Mouse (Mus musculus): ENCODE results near the gene Apba1.

Gene Apba1

DNA sequence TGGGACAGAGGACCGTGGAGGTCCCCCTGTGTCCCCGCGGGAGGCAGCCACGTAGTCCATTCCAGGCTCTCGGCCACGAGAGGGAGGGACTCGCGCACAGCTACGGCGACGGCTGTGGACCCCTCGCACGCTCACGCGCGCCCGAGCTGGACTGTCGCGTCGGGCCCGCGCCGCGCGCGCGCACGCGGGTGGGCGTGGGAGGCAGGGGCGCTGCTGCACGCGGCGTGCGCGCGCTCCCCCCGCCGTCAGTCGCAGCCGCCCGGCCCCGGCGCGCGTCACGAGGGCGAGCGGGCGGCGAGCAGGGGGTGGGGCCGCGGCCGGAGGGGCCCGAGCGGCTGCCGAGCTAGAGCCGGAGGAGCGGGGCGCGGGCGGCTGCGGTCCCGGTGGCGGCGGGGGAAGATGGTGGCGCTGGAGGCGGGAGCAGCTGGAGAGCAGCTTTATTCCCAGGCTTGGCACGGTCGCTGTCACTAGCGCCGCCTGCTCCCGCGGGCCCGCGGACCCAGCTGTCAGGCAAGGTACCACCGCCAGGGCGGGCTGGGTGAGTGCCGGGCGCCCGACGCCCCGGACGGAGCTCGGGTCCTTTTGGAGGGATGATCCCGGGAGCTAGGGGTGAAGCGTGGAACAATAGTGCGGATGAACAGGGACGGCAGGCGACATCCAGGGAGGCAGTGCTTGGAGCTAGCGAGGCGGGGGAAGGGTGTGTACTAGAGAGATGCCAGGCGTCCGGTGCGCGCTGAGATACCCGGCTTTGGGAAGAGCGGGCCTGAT lies at the start of gene Apba1:
Apba1 (plus strand) TSS at position 334 of the 768 bp plus-strand sequence.
- peak; percentile 55 for DNase-seq (ENCODE audit: low spot score)

- DNase-seq (ENCODE audit: low spot score), result no peak
Observed at GRCm38 (mm10) chr19:23746506-23746905, 12.2 kb upstream of the Apba1 start.

DNA sequence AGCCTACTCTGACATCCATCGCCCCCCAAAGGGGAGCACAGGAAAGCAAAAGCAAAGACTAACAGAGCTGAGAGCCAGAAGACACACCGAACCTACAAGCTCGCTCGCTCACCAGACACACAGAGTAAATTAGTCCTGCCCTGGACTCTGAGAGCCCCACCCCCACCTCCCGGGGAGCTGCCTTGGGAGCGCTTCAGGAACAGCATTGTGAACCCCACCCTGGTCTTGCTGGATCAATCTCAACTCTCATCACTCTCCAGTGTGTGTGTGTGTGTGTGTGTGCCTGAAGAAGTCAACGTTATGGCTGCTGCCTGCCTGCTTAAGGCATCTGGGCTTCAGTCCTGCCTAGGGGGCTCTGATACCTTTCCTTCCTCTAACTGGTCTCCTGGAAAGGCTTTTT lies 1.7 kb upstream of the Apba1 start:
- DNase-seq (ENCODE audit: low spot score), result no peak

GRCm38 (mm10) chr19:23757961-23758553 lies 630 bp upstream of the Apba1 start:
- peak; percentile 88 for DNase-seq (ENCODE audit: low spot score)

DNA sequence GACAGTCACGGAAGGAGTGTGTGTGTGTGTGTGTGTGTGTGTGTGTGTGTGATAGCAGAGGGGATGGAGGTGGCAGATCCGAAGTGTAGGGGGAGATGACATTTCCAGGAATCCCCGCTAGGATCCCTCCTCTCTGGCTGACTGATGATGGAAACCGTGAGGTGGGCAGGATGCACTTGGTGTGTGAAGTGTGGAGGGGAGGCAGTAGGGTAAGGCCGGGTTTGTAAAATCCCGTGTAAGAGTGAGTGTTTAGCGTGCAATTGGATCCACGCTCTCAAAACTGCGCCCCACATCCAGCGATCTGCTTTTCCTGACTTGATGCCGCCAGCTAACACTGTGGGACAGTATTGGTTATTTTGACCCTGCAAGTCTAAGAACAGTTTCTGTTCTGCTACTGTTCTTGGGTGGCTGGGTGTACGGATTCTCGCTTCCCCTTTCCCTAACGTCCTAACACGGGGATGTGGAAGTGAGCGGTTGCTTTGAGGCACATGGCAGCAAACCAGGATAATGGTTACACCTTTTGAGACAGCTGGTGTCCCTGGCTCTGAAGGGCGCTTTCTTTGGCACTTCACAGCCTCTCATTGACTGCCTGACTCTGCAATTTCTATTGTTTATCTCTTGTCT lies 747 bp downstream of the Apba1 start:
- no peak for DNase-seq (ENCODE audit: low spot score)

DNA sequence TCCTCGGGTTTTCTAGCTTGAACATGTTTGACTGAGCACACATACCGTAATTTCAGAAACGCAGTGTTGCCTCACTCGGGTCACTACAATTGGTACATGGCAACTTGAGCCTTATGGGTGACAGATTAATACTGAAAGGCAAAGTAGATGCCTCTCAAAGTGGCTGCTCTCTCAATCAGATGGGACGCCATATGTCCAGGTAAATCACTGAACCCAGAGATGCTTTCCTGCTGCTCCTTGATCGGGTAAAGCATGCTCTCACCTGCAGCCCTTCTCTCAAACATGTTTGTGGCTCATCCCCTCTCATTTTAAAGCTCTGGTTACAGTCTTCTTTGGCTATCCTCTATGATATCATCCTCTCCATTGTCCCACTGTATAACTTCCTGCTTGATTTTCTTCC lies 4.7 kb downstream of the Apba1 start:
- no peak for DNase-seq (ENCODE audit: low spot score)

DNA sequence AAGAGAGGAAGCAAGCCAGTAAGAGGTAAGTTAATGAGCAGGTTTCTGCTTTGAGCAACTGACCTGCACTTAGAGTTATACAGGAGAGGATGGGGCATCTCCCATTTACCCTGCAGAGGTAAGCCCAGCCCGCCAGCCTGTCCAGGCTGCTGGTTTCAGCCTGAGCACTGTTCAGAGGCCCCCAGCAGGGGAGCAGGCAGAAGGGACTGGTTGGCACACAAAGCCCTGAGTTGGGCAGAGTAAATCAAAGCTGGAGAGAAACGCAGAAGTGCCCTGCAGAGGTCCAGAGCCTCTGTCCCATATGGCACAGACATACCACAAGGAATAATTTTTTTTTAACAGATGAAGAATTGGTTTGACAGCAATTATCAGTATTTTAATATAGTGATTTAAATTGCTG lies 5.4 kb downstream of the Apba1 start:
- no peak for DNase-seq (ENCODE audit: low spot score)

- DNase-seq (ENCODE audit: low spot score), result no peak
Observed at GRCm38 (mm10) chr19:23768864-23769263, 10.2 kb downstream of the Apba1 start.

- no peak for DNase-seq (ENCODE audit: low spot score)
Observed at GRCm38 (mm10) chr19:23770494-23771423, 12.1 kb downstream of the Apba1 start.

DNA sequence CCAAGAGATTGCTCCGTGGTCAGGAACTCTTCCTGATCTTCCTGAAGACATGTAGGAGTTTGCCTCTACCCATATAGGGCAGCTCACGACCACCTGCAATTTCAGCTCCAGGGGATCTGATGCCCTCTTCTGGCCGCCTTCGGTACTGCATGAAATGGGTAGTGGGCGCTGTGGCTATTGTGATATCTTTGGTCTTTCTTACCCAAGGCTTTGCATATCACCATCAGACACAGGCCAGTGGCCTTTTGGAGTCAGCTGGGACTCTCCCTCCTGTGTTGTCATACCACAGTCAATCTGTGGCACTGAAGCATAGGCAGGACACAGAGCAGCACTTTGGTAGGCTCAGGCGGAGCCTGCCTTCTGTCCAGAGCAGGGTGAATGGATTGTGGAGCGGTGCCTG lies 13.3 kb downstream of the Apba1 start:
- no peak for DNase-seq (ENCODE audit: low spot score)

DNA sequence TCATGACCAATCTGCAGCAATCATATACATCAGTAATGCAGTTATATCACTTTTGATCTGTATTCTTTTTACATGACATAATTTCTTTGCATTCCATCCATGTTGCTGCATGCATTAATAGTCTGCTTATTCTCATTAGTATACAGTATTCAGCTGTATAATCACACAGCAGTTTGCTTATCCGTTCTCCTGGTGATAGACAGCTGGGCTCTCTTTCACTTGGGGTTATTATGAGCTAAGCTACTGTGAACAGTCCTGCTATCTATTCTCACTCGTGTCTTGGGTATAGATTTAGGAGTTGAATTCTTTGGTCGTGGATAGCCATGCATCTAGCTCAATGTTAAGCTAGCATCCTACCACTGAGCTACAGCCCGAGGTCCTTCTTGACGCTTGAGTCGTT lies 16.7 kb downstream of the Apba1 start:
- no peak for DNase-seq (ENCODE audit: low spot score)

DNA sequence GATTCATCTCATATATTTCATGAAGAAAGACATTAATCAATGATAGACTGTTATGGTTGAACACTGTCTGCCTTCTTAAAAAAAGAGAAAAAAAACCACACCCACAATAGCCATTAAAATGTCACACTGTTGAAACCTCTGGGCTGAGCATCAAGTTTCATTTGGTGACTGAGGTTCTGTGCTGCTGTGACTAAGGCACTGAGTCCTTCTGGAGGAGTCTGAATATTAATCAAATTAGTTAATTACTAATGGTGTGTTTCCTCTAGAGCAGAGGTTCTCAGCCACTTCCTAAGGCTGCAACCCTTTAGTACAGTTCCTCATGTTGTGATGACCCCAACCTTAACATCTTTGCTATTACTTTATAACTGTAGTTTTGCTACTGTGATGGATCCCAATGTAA lies 20.4 kb downstream of the Apba1 start:
- DNase-seq (ENCODE audit: low spot score), result no peak

- no peak for DNase-seq (ENCODE audit: low spot score)
Observed at GRCm38 (mm10) chr19:23780105-23780504, 21.4 kb downstream of the Apba1 start.

DNA sequence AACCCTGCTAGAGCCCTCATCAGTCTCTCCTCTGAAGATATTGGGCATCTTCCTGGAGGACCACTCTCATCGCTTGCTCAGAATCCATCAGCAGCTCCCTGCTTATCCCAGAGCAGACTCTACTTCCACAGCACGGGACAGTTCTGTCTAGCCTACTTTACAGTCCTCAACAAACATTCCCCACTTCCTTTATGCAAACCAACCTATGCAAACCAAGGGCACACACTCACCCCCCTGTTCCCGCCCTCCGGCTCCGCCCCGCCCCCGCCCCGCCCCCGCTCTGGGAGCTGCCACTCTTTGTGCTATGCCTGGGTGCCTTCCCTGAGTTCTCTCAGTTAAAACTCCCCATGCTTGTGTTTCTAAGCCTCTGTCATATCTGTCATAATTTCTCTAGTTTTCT lies 23.3 kb downstream of the Apba1 start:
- peak; percentile 25 for DNase-seq (ENCODE audit: low spot score)

DNA sequence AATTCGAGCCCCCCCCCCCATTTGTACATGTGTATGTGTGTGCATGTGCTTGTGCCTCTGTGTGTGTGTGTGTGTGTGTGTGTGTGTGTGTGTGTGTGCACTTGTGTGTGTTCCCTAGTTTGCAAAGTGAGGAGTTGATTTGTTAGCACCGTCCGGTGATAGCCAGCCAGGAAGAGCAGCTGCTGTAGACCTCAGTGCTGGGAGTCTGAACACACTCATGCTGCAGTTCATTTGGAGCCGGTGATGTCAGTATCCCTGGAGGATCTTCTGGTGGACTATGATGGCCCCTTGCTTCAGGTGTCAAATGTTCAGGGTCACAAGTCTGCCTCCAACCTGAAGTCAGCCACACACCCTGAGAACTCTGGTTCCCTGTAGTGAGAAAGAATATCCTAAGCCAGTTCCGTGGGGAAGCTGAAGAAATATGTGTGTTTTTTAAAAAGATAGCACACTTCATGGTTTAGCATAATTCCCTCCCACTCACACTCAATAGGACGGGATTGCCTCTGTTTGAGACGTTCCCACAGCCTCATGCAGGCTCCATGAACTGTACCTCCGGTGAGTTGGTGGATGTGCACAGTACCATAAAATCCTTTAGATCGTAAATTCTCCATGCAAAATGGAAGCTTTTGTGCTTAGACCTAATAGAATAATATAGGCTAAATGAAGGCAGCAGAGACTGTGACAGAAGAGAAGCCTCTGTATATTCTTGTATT lies 29.9 kb downstream of the Apba1 start:
- no peak for DNase-seq (ENCODE audit: low spot score)

- DNase-seq (ENCODE audit: low spot score), result no peak
Observed at GRCm38 (mm10) chr19:23791704-23792103, 33.0 kb downstream of the Apba1 start.

DNA sequence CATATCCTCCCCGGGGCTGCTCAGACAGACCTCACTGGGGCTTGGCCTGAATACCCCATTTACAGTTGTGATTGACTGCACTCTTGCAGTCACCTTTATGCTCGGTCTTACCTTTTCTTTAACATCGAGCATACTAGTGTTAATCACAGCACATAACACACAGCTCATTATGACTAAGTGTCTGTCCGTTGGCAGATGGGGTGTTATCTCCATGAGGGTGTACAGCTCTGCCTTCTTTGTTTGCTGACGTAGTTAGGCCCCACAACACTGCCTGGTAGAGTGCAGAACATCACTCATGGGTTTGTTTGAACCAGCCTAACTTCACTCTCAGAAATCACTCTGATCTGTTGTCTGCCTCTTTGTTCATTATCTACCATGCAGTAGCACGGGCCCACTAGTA lies 33.9 kb downstream of the Apba1 start:
- no peak for DNase-seq (ENCODE audit: low spot score)

DNA sequence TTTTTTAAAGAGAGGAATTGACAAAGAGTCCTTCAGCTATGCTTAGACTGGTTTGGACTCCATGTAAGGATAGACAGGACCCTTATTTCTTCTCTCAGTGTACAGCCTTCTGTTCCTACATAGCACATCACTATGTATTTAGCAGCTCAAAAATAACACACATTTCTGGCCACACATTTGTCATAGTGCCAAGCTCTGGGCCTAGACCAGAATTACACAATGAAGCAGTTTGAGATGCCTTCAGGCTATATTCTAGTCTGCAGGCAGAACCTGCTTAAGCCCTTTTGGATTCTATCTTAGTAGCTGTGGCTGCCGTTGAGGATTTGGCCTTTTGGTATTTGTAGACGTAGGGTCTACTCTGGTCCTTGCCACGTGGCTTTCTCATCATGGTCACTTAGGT lies 35.8 kb downstream of the Apba1 start:
- DNase-seq (ENCODE audit: low spot score), result no peak

- no peak for DNase-seq (ENCODE audit: low spot score)
Observed at GRCm38 (mm10) chr19:23795156-23795555, 36.5 kb downstream of the Apba1 start.

- DNase-seq (ENCODE audit: low spot score), result no peak
Observed at GRCm38 (mm10) chr19:23801174-23801573, 42.5 kb downstream of the Apba1 start.

DNA sequence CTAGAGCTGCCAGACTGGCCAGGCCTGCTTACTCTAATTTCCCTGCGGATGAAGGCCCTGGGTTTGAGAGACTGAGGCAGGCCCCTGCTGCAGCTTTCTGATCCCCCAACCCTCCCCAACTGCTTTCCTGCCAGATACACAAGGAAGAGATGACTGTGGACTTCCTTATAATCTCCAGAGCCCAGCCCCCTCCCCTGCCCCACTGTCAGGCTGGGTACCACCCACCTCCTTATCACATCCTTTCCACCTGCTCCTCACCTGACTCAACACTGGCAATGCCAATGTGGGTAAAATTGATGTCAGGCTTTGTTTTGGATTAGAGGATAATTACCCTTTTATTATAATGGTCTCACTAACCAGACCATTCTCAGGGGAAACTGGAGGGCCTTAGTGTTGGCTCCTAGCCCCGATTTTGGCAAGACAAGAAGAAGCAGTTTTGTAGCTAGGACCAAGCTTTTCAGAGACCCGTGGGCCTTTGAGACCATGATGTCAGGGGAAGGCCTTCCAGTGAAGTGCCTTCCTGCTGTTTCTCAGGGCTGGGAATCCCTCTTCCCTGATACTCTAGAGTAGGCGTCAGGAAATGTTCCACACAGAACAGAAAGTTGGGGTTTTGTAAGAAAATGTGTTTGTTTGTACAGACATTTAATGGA lies 44.7 kb downstream of the Apba1 start:
- DNase-seq (ENCODE audit: low spot score), result no peak

All from yolk sac, embryonic 10.5 days (tissue).